Comparison of ENCODE assay signal across 26 mouse cellular contexts in the genomic region with DNA sequence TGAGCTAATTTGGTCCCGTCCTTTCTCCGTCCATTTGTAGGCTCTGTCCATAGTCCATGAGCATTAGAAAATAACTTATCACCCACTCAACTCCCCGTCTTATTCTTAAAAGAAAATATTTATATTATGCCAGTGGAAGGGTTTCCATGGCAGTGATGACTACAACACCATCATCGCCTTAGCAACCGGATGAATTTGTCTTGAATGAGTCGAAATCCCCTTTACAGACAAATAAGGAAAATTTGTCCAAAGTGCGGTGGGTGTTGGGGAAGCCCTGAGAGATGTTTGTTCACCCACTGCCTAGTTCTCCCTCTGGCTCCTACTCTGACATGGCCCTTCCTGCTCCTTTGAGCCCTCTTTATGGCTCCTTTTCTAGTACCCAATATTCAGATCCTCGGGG. TPM values are rescaled to one million over a fixed set of nuclear protein-coding genes. Genes with fewer than 3 reads are reported as not detected.
DNase-seq lines count a peak whose midpoint lies in the region; ATAC-seq and TF ChIP-seq lines count a peak whose summit lies in the region.
"Had no signal": no experiment of that assay in that cellular context is flagged by ENCODE, and none has a peak within 500 bp of the region (broad histone marks: within the 10 kb centered on the region; RNA-seq: fewer than 3 reads in every experiment).

No protein-coding gene starts in this region.

- TF ChIP-seq CTCF in forebrain, postnatal 0 days (IDR thresholded peaks at IDR 0.05; ENCODE audit: low read depth), result no peak
- TF ChIP-seq CTCF in left cerebral cortex, adult 2 months (IDR thresholded peaks at IDR 0.05), result no peak
- no peak for TF ChIP-seq CTCF in midbrain, postnatal 0 days (IDR thresholded peaks at IDR 0.05)

- no peak overlapping the region for H3K9ac ChIP-seq in forebrain, postnatal 0 days
- H3K9ac ChIP-seq in forebrain, embryonic 15.5 days (replicated peaks), result no peak overlapping the region
- no peak overlapping the region for H3K9ac ChIP-seq in midbrain, postnatal 0 days (replicated peaks; ENCODE audit: low read length, poor library complexity, severe bottlenecking)
- H3K9ac ChIP-seq: embryonic facial prominence, embryonic 13.5 days; forebrain, embryonic 12.5 days; hindbrain, embryonic 14.5 days had no signal

- no peak overlapping the region for H3K4me2 ChIP-seq in forebrain, postnatal 0 days (ENCODE audit: low read depth)
- no peak overlapping the region for H3K4me2 ChIP-seq in forebrain, embryonic 15.5 days (replicated peaks)
- H3K4me2 ChIP-seq in midbrain, postnatal 0 days (ENCODE audit: low read depth, low read length, poor library complexity, severe bottlenecking), result no peak overlapping the region
- H3K4me2 ChIP-seq: embryonic facial prominence, embryonic 13.5 days; forebrain, embryonic 12.5 days; heart, embryonic 11.5 days; hindbrain, embryonic 14.5 days had no signal

- peak; percentile 59 for DNase-seq in forebrain, postnatal 0 days
- no peak for DNase-seq in left cerebral cortex, adult 2 months (ENCODE audit: extremely low spot score in 1 of 2, low spot score in 2 of 2)
- no peak for DNase-seq in left cerebral cortex, adult 8-10 months (ENCODE audit: low spot score in 2 of 2)
- DNase-seq in lung, postnatal 36 days, result peak; percentile 14
- DNase-seq in lung, postnatal 14 days, result no peak
- DNase-seq in NIH3T3 (ENCODE audit: low read depth), result peak; percentile 17
- DNase-seq in midbrain, postnatal 0 days (ENCODE audit: low spot score), result no peak
- DNase-seq: adrenal gland, postnatal 10 days; B cell, adult 2 months; cerebellum, adult 11-12 months; cerebellum, adult 9-10 months; cerebellum, postnatal 25 days; gastrocnemius, postnatal 10 days; heart, adult 2 months had no signal

- H3K9me3 ChIP-seq in forebrain, postnatal 0 days (ENCODE audit: low read length), result no peaks in the 10 kb centered on the region
- no peaks in the 10 kb centered on the region for H3K9me3 ChIP-seq in forebrain, embryonic 15.5 days
- no peaks in the 10 kb centered on the region for H3K9me3 ChIP-seq in midbrain, postnatal 0 days (ENCODE audit: low read length)
- H3K9me3 ChIP-seq: embryonic facial prominence, embryonic 13.5 days; forebrain, embryonic 12.5 days; G1E; hindbrain, embryonic 10.5 days had no signal

- peak; percentile 52 for ATAC-seq in forebrain, postnatal 0 days
- no peak for ATAC-seq in forebrain, embryonic 15.5 days (replicated peaks)
- no peak for ATAC-seq in midbrain, postnatal 0 days (ENCODE audit: low FRiP score)
- ATAC-seq: CD4-positive, CD25-positive, alpha-beta regulatory T cell, adult 4 months had no signal

- H3K27ac ChIP-seq in forebrain, postnatal 0 days (ENCODE audit: low read depth, low read length), result no peak overlapping the region
- no peak overlapping the region for H3K27ac ChIP-seq in forebrain, embryonic 15.5 days (replicated peaks)
- H3K27ac ChIP-seq in left cerebral cortex, adult 2 months, result 0 out of 2 replicates have a peak overlapping the region, but pooled peaks have one; percentile 13
- no peak overlapping the region for H3K27ac ChIP-seq in midbrain, postnatal 0 days (ENCODE audit: low read depth, low read length)
- H3K27ac ChIP-seq: embryonic facial prominence, embryonic 13.5 days; forebrain, embryonic 12.5 days; heart, adult 2 months; hindbrain, embryonic 10.5 days; hindbrain, embryonic 14.5 days had no signal

- H3K36me3 ChIP-seq in forebrain, postnatal 0 days (ENCODE audit: insufficient read depth), result no peaks in the 10 kb centered on the region
- no peaks in the 10 kb centered on the region for H3K36me3 ChIP-seq in forebrain, embryonic 15.5 days
- H3K36me3 ChIP-seq in midbrain, postnatal 0 days (ENCODE audit: insufficient read depth, low read length), result no peaks in the 10 kb centered on the region
- H3K36me3 ChIP-seq: embryonic facial prominence, embryonic 13.5 days; forebrain, embryonic 12.5 days; G1E; hindbrain, embryonic 10.5 days had no signal

- 67% methylated on average over 8 of the region's 8 CpGs for WGBS in forebrain, postnatal 0 days
- 79% methylated on average over 8 of the region's 8 CpGs for WGBS in forebrain, embryonic 15.5 days
- 74% methylated on average over 8 of the region's 8 CpGs for WGBS in midbrain, postnatal 0 days

- H3K27me3 ChIP-seq in forebrain, postnatal 0 days (ENCODE audit: insufficient read depth, low read length), result no peaks in the 10 kb centered on the region
- no peaks in the 10 kb centered on the region for H3K27me3 ChIP-seq in forebrain, embryonic 15.5 days
- H3K27me3 ChIP-seq in midbrain, postnatal 0 days (ENCODE audit: insufficient read depth, low read length), result no peaks in the 10 kb centered on the region
- H3K27me3 ChIP-seq: embryonic facial prominence, embryonic 13.5 days; forebrain, embryonic 12.5 days had no signal

- no peak overlapping the region for H3K4me3 ChIP-seq in forebrain, postnatal 0 days (ENCODE audit: low read depth, low read length)
- no peak overlapping the region for H3K4me3 ChIP-seq in forebrain, embryonic 15.5 days
- no peak overlapping the region for H3K4me3 ChIP-seq in left cerebral cortex, adult 2 months
- H3K4me3 ChIP-seq in midbrain, postnatal 0 days (ENCODE audit: low read depth, low read length), result no peak overlapping the region
- H3K4me3 ChIP-seq: embryonic facial prominence, embryonic 13.5 days; forebrain, embryonic 12.5 days; heart, adult 2 months; hindbrain, embryonic 10.5 days had no signal

- H3K4me1 ChIP-seq in forebrain, postnatal 0 days (ENCODE audit: insufficient read depth), result peaks cover 10% of the 10 kb centered on the region
- H3K4me1 ChIP-seq in forebrain, embryonic 15.5 days, result no peaks in the 10 kb centered on the region
- no peaks in the 10 kb centered on the region for H3K4me1 ChIP-seq in midbrain, postnatal 0 days (ENCODE audit: insufficient read depth, low read length)
- H3K4me1 ChIP-seq: embryonic facial prominence, embryonic 13.5 days; forebrain, embryonic 12.5 days; hindbrain, embryonic 10.5 days had no signal

- intact Hi-C loops in left cerebral cortex, adult 2 months (cut with DNase I), result no loop called here

RNA-seq across cellular contexts. Expression of gene Crygs, which starts 42.7 kb away (rescaled TPM):
- total RNA-seq in forebrain, postnatal 0 days (2014; rRNA removed), result not detected in 2 replicates
- 0.16 and 0.18 TPM in 2 replicates for polyA plus RNA-seq in forebrain, postnatal 0 days (2015; fragmentation: Nextera tagmentation; extraction: Ambion mirVana)
- polyA plus RNA-seq in forebrain, embryonic 15.5 days (2015; fragmentation: Nextera tagmentation; extraction: Ambion mirVana), result not detected in 2 replicates
- not detected for total RNA-seq in left cerebral cortex, adult 2 months (2021)
- total RNA-seq in left cerebral cortex, adult 8-10 months (2022), result not detected
- not detected in 2 replicates for total RNA-seq in midbrain, postnatal 0 days (2014; rRNA removed)
- polyA plus RNA-seq in midbrain, postnatal 0 days (2015; fragmentation: Nextera tagmentation; extraction: Ambion mirVana), result 0.45 TPM in 1 of 2 replicates, not detected in the other
- total RNA-seq: adrenal gland, postnatal 10 days; adrenal gland, postnatal 4 days; gastrocnemius, postnatal 10 days; gastrocnemius, postnatal 4 days; heart, adult 2 months; heart, postnatal 25 days had no signal
- polyA plus RNA-seq: CD4-positive, CD25-positive, alpha-beta regulatory T cell, adult 4 months; embryonic facial prominence, embryonic 13.5 days; forebrain, embryonic 12.5 days; G1E; heart, adult 2 months; heart, embryonic 16.5 days; hindbrain, embryonic 14.5 days had no signal

Comparison
In these comparisons a context has a peak if more than half of its experiments do, and no peak if none do; other contexts are left out.
1. DNase-seq: peak in forebrain, postnatal 0 days (single experiment), lung, postnatal 36 days (single experiment) and NIH3T3 (single experiment); none in left cerebral cortex, adult 2 months (0 of 2), left cerebral cortex, adult 8-10 months (0 of 2), lung, postnatal 14 days (single experiment) and midbrain, postnatal 0 days (single experiment).